Mouse (Mus musculus) hindbrain, embryonic 11.5 days (tissue): ENCODE data around the gene Cyp2c38. TPM values are rescaled to one million over a fixed set of nuclear protein-coding genes. Genes with fewer than 3 reads are reported as not detected.
"Not testable (repeated sequence)": the region's sequence is repeated elsewhere in the genome, so short reads cannot be mapped to it uniquely, and the experiment has no call there.

Source experiments
- ATAC-seq: fragments of 200-750 bp; cut with Nextera tagmentation; 2 replicates; pipeline ENCODE4 v1.8.0; 2017; ENCODE audit warnings: mild to moderate bottlenecking, moderate TSS enrichment, moderate library complexity; ENCODE audit not compliant: low FRiP score
- DNase-seq: peaks from one replicate; pipeline ENCODE4 v3.0.0-alpha.2; 2015; ENCODE audit warnings: low spot score
- H3K27ac ChIP-seq: fragments of 300-500 bp; sonication (generic); 2 replicates; pipeline ENCODE4 v1.5.1; 2014; ENCODE audit warnings: mild to moderate bottlenecking, low read depth, low read length
- H3K27me3 ChIP-seq: fragments of 300-500 bp; sonication (generic); 2 replicates; pipeline ENCODE4 v1.6.1; 2014; ENCODE audit warnings: mild to moderate bottlenecking, low read length, moderate library complexity, mixed read lengths; ENCODE audit not compliant: control insufficient read depth, insufficient read depth
- H3K36me3 ChIP-seq: fragments of 300-500 bp; sonication (generic); 2 replicates; pipeline ENCODE4 v1.6.1; 2014; ENCODE audit warnings: mild to moderate bottlenecking, low read length, moderate library complexity, mixed read lengths; ENCODE audit not compliant: control insufficient read depth, insufficient read depth
- H3K4me1 ChIP-seq: fragments of 300-500 bp; sonication (generic); replicated peaks from 2 replicates; pipeline ENCODE4 v1.6.1; 2014; ENCODE audit warnings: low read length, mixed read lengths; ENCODE audit not compliant: control insufficient read depth, insufficient read depth
- H3K4me2 ChIP-seq: fragments of 300-500 bp; sonication (generic); replicated peaks from 2 replicates; pipeline ENCODE4 v1.6.1; 2014; ENCODE audit warnings: mild to moderate bottlenecking, low read depth, low read length
- H3K4me3 ChIP-seq: fragments of 300-500 bp; sonication (generic); 2 replicates; pipeline ENCODE4 v1.5.1; 2014; ENCODE audit warnings: low read depth, low read length
- H3K9ac ChIP-seq: fragments of 300-500 bp; sonication (generic); 2 replicates; pipeline ENCODE4 v1.6.1; 2014; ENCODE audit warnings: low read depth, low read length
- H3K9me3 ChIP-seq: fragments of 300-500 bp; sonication (generic); 2 replicates; pipeline ENCODE4 v1.6.1; 2016; ENCODE audit warnings: low read length; ENCODE audit not compliant: control insufficient read depth
- WGBS: fragments of 180-500 bp; shearing (Covaris S2); extraction: QIAGEN DNeasy Blood & Tissue Kit; methylation state at CpG from one replicate; pipeline ENCODE4 v1.1.7; 2014; 5-methylcytosine and 5-hydroxymethylcytosine counted together
- polyA plus RNA-seq: library from polyadenylated mRNA; unstranded; fragments of >200 nt; fragmentation: Nextera tagmentation; extraction: Ambion mirVana; gene quantifications from 2 replicates; pipeline ENCODE4 v1.2.1, GENCODE M21; 2014

Cyp2c38 gene
- polyA plus RNA-seq, result not detected in 2 replicates

GRCm38 (mm10) chr19:39462941-39463340 is at the start of gene Cyp2c38:
Gene Cyp2c38, minus strand, starts transcription at chr19:39463075.
- no peaks in the 10 kb centered on the region for H3K4me1 ChIP-seq
- H3K4me2 ChIP-seq, result no peak within 1 kb of the TSS
- H3K27ac ChIP-seq, result no peak within 1 kb of the TSS
- no peak for ATAC-seq
- WGBS, result 88% methylated on average over 1 of the region's 1 CpGs
- DNase-seq, result no peak
- no peak within 1 kb of the TSS for H3K4me3 ChIP-seq
- H3K9me3 ChIP-seq, result peaks cover 3% of the 10 kb centered on the region; the same call in 1 of the 2 replicates
- no peaks in the 10 kb centered on the region for H3K27me3 ChIP-seq
- no peaks in the 10 kb centered on the region for H3K36me3 ChIP-seq
- H3K9ac ChIP-seq, result no peak within 1 kb of the TSS

- Histone ChIP-seq H3K27ac (no peak within 1 kb of the TSS), H3K9ac (no peak within 1 kb of the TSS), H3K4me1 (no peaks in the 10 kb centered on the region), H3K4me3 (no peak within 1 kb of the TSS), H3K36me3 (no peaks in the 10 kb centered on the region), H3K27me3 (no peaks in the 10 kb centered on the region), H3K9me3 (no peaks in the 10 kb centered on the region), H3K4me2 (no peak within 1 kb of the TSS)
- DNase-seq, result no peak
- ATAC-seq, result no peak
- 83% methylated on average over 4 of the region's 4 CpGs for WGBS
Observed at GRCm38 (mm10) chr19:39510534-39510933, 47.7 kb upstream of the Cyp2c38 start, which contains the start of gene Cyp2c39. Gene Cyp2c39, plus strand, starts transcription at chr19:39510862.

GRCm38 (mm10) chr19:39509533-39509932 is 46.7 kb upstream of the Cyp2c38 start:
- Histone ChIP-seq H3K4me1 (no peaks in the 10 kb centered on the region), H3K4me2 (no peak overlapping the region), H3K9me3 (no peaks in the 10 kb centered on the region), H3K27me3 (no peaks in the 10 kb centered on the region), H3K4me3 (no peak overlapping the region), H3K27ac (no peak overlapping the region), H3K9ac (no peak overlapping the region), H3K36me3 (no peaks in the 10 kb centered on the region)
- DNase-seq, result no peak
- 83% methylated on average over 1 of the region's 1 CpGs for WGBS
- no peak for ATAC-seq

- Histone ChIP-seq H3K9ac (no peak overlapping the region), H3K27me3 (no peaks in the 10 kb centered on the region), H3K36me3 (no peaks in the 10 kb centered on the region), H3K9me3 (no peaks in the 10 kb centered on the region), H3K4me2 (no peak overlapping the region), H3K4me3 (no peak overlapping the region), H3K4me1 (no peaks in the 10 kb centered on the region), H3K27ac (no peak overlapping the region)
- DNase-seq (no peak), ATAC-seq (no peak)
Observed at GRCm38 (mm10) chr19:39506341-39506740, 43.5 kb upstream of the Cyp2c38 start.

- not testable (repeated sequence) for H3K27me3 ChIP-seq, H3K9me3 ChIP-seq, H3K36me3 ChIP-seq, ATAC-seq, H3K4me3 ChIP-seq, H3K27ac ChIP-seq, DNase-seq, H3K4me1 ChIP-seq, H3K4me2 ChIP-seq, H3K9ac ChIP-seq
- 98% methylated on average over 1 of the region's 1 CpGs for WGBS
Observed at GRCm38 (mm10) chr19:39483961-39484360, 21.1 kb upstream of the Cyp2c38 start.

GRCm38 (mm10) chr19:39463923-39464322 is 1.0 kb upstream of the Cyp2c38 start:
- Histone ChIP-seq H3K36me3 (no peaks in the 10 kb centered on the region), H3K9me3 (no peaks in the 10 kb centered on the region), H3K4me3 (no peak overlapping the region), H3K4me2 (no peak overlapping the region), H3K4me1 (no peaks in the 10 kb centered on the region), H3K27ac (no peak overlapping the region), H3K9ac (no peak overlapping the region), H3K27me3 (no peaks in the 10 kb centered on the region)
- DNase-seq (no peak), ATAC-seq (no peak)

Other genes with a start within 250 kb of the Cyp2c38 start
- not detected in 2 replicates for gene Cyp2c29, start 193.7 kb downstream of the Cyp2c38 start, polyA plus RNA-seq
- gene Cyp2c39, start 47.8 kb upstream of the Cyp2c38 start, polyA plus RNA-seq, result not detected in 2 replicates
- not detected in 2 replicates for gene Cyp2c67, start 186.0 kb upstream of the Cyp2c38 start, polyA plus RNA-seq